Mouse (Mus musculus) C2C12 (cell line): Measurements from ENCODE around the gene Mark3. TPM values are rescaled to one million over a fixed set of nuclear protein-coding genes. Genes with fewer than 3 reads are reported as not detected.

ENCODE experiments used
- H3K27me3 ChIP-seq: one replicate; pipeline ENCODE4 v1.6.1; 2011; ENCODE audit not compliant: control insufficient read depth, insufficient read depth, insufficient read length
- H3K36me3 ChIP-seq: one replicate; pipeline ENCODE4 v1.6.1; 2011; ENCODE audit not compliant: control insufficient read depth, insufficient read depth
- H3K4me3 ChIP-seq: one replicate; pipeline ENCODE4 v1.5.1; 2011; ENCODE audit warnings: mild to moderate bottlenecking, control low read depth; ENCODE audit not compliant: poor library complexity, insufficient read depth, severe bottlenecking
- H3K79me2 ChIP-seq: one replicate; pipeline ENCODE4 v1.6.1; 2011; ENCODE audit not compliant: control insufficient read depth, insufficient read depth
- H3K79me3 ChIP-seq: one replicate; pipeline ENCODE4 v1.6.1; 2011; ENCODE audit warnings: low read depth, control low read depth
- H3ac ChIP-seq: one replicate; pipeline ENCODE3; 2011; ENCODE audit warnings: low read depth; ENCODE audit not compliant: control insufficient read depth, insufficient read length
- CEBPB ChIP-seq: IDR thresholded peaks from one replicate; pipeline ENCODE4 v1.6.1; 2011; ENCODE audit warnings: low read depth, mild to moderate bottlenecking, control low read depth, moderate library complexity
- CTCF ChIP-seq: IDR thresholded peaks from one replicate; pipeline ENCODE4 v1.5.1; 2011; ENCODE audit not compliant: control insufficient read depth, insufficient read depth, insufficient read length
- FOSL1 ChIP-seq: IDR thresholded peaks from one replicate; pipeline ENCODE4 v1.8.0; 2011; ENCODE audit warnings: mild to moderate bottlenecking, low read length; ENCODE audit not compliant: poor library complexity, insufficient read depth, severe bottlenecking
- MAX ChIP-seq: IDR thresholded peaks from one replicate; pipeline ENCODE4 v1.6.1; 2011; ENCODE audit warnings: mild to moderate bottlenecking, control low read depth
- MYOD1 ChIP-seq: IDR thresholded peaks from one replicate; pipeline ENCODE4 v1.6.1; 2011; ENCODE audit warnings: low read depth; ENCODE audit not compliant: control insufficient read depth, insufficient read length
- MYOG ChIP-seq: IDR thresholded peaks from one replicate; pipeline ENCODE4 v1.6.1; 2011; ENCODE audit not compliant: control insufficient read depth, insufficient read length; ENCODE audit errors: extremely low read depth
- USF1 ChIP-seq: IDR thresholded peaks from one replicate; pipeline ENCODE4 v1.6.1; 2011; ENCODE audit warnings: low read depth, mild to moderate bottlenecking, control low read depth, moderate library complexity
- polyA plus RNA-seq: library from polyadenylated mRNA; unstranded; fragments of >200 nt; fragmentation: generic; extraction: Trizol; gene quantifications from one replicate; pipeline ENCODE4 v1.2.1, GENCODE M21; 2012; ENCODE audit warnings: missing spikeins

Mark3 gene
- polyA plus RNA-seq, 1 experiment: 35.0 TPM

GRCm38 (mm10) chr12:111573315-111573714 lies 1.0 kb upstream of the Mark3 start:
- Histone ChIP-seq H3ac (no peak overlapping the region), H3K4me3 (peak overlapping the region; percentile 95), H3K79me3 (peaks cover 32% of the 10 kb centered on the region), H3K27me3 (no peaks in the 10 kb centered on the region), H3K79me2 (peaks cover 47% of the 10 kb centered on the region), H3K36me3 (no peaks in the 10 kb centered on the region)
- TF ChIP-seq CEBPB (no peak), USF1 (peak; percentile 75), FOSL1 (no peak), MAX (no peak), MYOD1 (no peak), MYOG (no peak)

- H3K4me3 ChIP-seq: peak overlapping the region; percentile 95
- no peak for TF ChIP-seq MYOG
- no peak for TF ChIP-seq MAX
- no peak for TF ChIP-seq USF1
- no peak for TF ChIP-seq FOSL1
- TF ChIP-seq CEBPB: no peak
- no peak for TF ChIP-seq CTCF
- TF ChIP-seq MYOD1: no peak
- H3ac ChIP-seq: peak overlapping the region; percentile 76
Observed at GRCm38 (mm10) chr12:111574887-111575838, 840 bp downstream of the Mark3 start.

GRCm38 (mm10) chr12:111583058-111583457 lies 8.7 kb downstream of the Mark3 start:
- Histone ChIP-seq H3K27me3 (no peaks in the 10 kb centered on the region), H3K36me3 (peaks cover 6% of the 10 kb centered on the region), H3ac (no peak overlapping the region), H3K4me3 (no peak overlapping the region), H3K79me2 (peaks cover 99% of the 10 kb centered on the region), H3K79me3 (peaks cover 90% of the 10 kb centered on the region)
- TF ChIP-seq CTCF (no peak), CEBPB (no peak), MYOG (no peak), MAX (no peak), MYOD1 (no peak)

More at GRCm38 (mm10) chr12:111574887-111575838, 840 bp downstream of the Mark3 start:
- no peaks in the 10 kb centered on the region for H3K36me3 ChIP-seq
- peaks cover 66% of the 10 kb centered on the region for H3K79me2 ChIP-seq
- no peaks in the 10 kb centered on the region for H3K27me3 ChIP-seq
- H3K79me3 ChIP-seq: peaks cover 49% of the 10 kb centered on the region

GRCm38 (mm10) chr12:111584401-111584800 lies 10.1 kb downstream of the Mark3 start:
- H3K27me3 ChIP-seq: no peaks in the 10 kb centered on the region
- H3K79me3 ChIP-seq: peaks cover 90% of the 10 kb centered on the region

GRCm38 (mm10) chr12:111587252-111587651 lies 12.9 kb downstream of the Mark3 start:
- Histone ChIP-seq H3K79me3 (peaks cover 89% of the 10 kb centered on the region), H3K27me3 (no peaks in the 10 kb centered on the region), H3K36me3 (peaks cover 8% of the 10 kb centered on the region), H3ac (no peak overlapping the region), H3K79me2 (peaks cover 100% of the 10 kb centered on the region), H3K4me3 (no peak overlapping the region)
- TF ChIP-seq USF1: no peak

More at GRCm38 (mm10) chr12:111584401-111584800, 10.1 kb downstream of the Mark3 start:
- TF ChIP-seq MAX (no peak), FOSL1 (no peak), CTCF (no peak), MYOG (no peak), USF1 (no peak), MYOD1 (no peak), CEBPB (no peak)
- H3K79me2 ChIP-seq: peaks cover 100% of the 10 kb centered on the region
- H3ac ChIP-seq: no peak overlapping the region
- H3K36me3 ChIP-seq: peaks cover 6% of the 10 kb centered on the region
- H3K4me3 ChIP-seq: no peak overlapping the region

GRCm38 (mm10) chr12:111592407-111593021 lies 18.2 kb downstream of the Mark3 start:
- Histone ChIP-seq H3K79me2 (peaks cover 90% of the 10 kb centered on the region), H3K36me3 (peaks cover 47% of the 10 kb centered on the region), H3K27me3 (no peaks in the 10 kb centered on the region), H3ac (no peak overlapping the region), H3K4me3 (no peak overlapping the region), H3K79me3 (peaks cover 69% of the 10 kb centered on the region)
- TF ChIP-seq USF1 (no peak), CEBPB (no peak), MAX (no peak), CTCF (no peak), MYOD1 (no peak), FOSL1 (no peak), MYOG (no peak)
